Mouse (Mus musculus) kidney, postnatal 10 days (tissue): Measurements from ENCODE around the gene Defa30.
"Not testable (repeated sequence)": the region's sequence is repeated elsewhere in the genome, so short reads cannot be mapped to it uniquely, and the experiment has no call there.

Experiments used
- DNase-seq: peaks from one replicate; pipeline ENCODE4 v3.0.0; 2021; ENCODE audit warnings: mixed read lengths

Gene Defa30

GRCm38 (mm10) chr8:21134342-21134741 lies at the start of gene Defa30:
Defa30 (plus strand) TSS chr8:21134642.
- not testable (repeated sequence) for DNase-seq

GRCm38 (mm10) chr8:21093106-21093505 lies 41.3 kb upstream of the Defa30 start:
- DNase-seq = peak; percentile 7

GRCm38 (mm10) chr8:21095950-21096349 lies 38.5 kb upstream of the Defa30 start, which contains the start of gene Gm14851:
Gm14851 (minus strand) TSS chr8:21096050.
- DNase-seq = not testable (repeated sequence)

- not testable (repeated sequence) for DNase-seq
Observed at GRCm38 (mm10) chr8:21161977-21162376, 27.5 kb downstream of the Defa30 start, which contains the start of gene Defa22. Defa22 (plus strand) TSS chr8:21162277.
